20 mouse cellular contexts compared by ENCODE assay signal in genomic region chr1:91101709-91102440, GRCm38 (mm10). TPM values are rescaled to one million over a fixed set of nuclear protein-coding genes. Genes with fewer than 3 reads are reported as not detected.
DNase-seq lines count a peak whose midpoint lies in the region; ATAC-seq and TF ChIP-seq lines count a peak whose summit lies in the region.
"Had no signal": no experiment of that assay in that cellular context is flagged by ENCODE, and none has a peak within 500 bp of the region (broad histone marks: within the 10 kb centered on the region; RNA-seq: fewer than 3 reads in every experiment).

No protein-coding gene starts in this region.

- H3K36me3 ChIP-seq in heart, embryonic 16.5 days (ENCODE audit: control insufficient read depth, insufficient read depth) = peaks cover 51% of the 10 kb centered on the region
- H3K36me3 ChIP-seq in liver, embryonic 14.5 days (replicated peaks; ENCODE audit: control insufficient read depth, insufficient read depth, low read depth) = no peaks in the 10 kb centered on the region; the same call in 1 of the 2 replicates

- TF ChIP-seq POLR2A in brain, embryonic 14.5 days (IDR thresholded peaks at IDR 0.05; ENCODE audit: borderline replicate concordance, extremely low read depth, insufficient read depth, insufficient read length, poor library complexity, severe bottlenecking) = no peak

- peak overlapping the region; percentile 63 for H3K27ac ChIP-seq in heart, embryonic 16.5 days (ENCODE audit: low read length)
- no peak overlapping the region for H3K27ac ChIP-seq in liver, embryonic 14.5 days
- H3K27ac ChIP-seq: hindbrain, embryonic 14.5 days; kidney, postnatal 0 days; layer of hippocampus, adult 2 months; limb, embryonic 15.5 days; midbrain, embryonic 15.5 days had no signal

- 70% methylated on average over 11 of the region's 11 CpGs for WGBS in heart, embryonic 16.5 days
- 62% methylated on average over 11 of the region's 11 CpGs for WGBS in liver, embryonic 14.5 days (ENCODE audit: insufficient replicate concordance)

- H3K4me3 ChIP-seq in heart, embryonic 16.5 days (ENCODE audit: low read length) = no peak overlapping the region
- H3K4me3 ChIP-seq in liver, embryonic 14.5 days (ENCODE audit: insufficient read depth in 1 of 2, low read depth in 2 of 2, low read length in 2 of 2) = no peak overlapping the region
- H3K4me3 ChIP-seq: layer of hippocampus, adult 2 months; limb, embryonic 15.5 days; midbrain, embryonic 15.5 days; myocyte had no signal

- H3K4me2 ChIP-seq in heart, embryonic 16.5 days (ENCODE audit: low read depth, low read length) = no peak overlapping the region
- no peak overlapping the region for H3K4me2 ChIP-seq in liver, embryonic 14.5 days (ENCODE audit: low read depth)
- H3K4me2 ChIP-seq: hindbrain, embryonic 14.5 days; limb, embryonic 15.5 days; midbrain, embryonic 15.5 days had no signal

- no peak for ATAC-seq in heart, embryonic 16.5 days (replicated peaks; ENCODE audit: extremely low read depth, insufficient read depth, low FRiP score)
- ATAC-seq in liver, embryonic 14.5 days (ENCODE audit: insufficient read depth) = peak; percentile 31; the same call in 1 of the 2 replicates
- ATAC-seq: forebrain, embryonic 16.5 days; midbrain, embryonic 15.5 days had no signal

- no peaks in the 10 kb centered on the region for H3K27me3 ChIP-seq in heart, embryonic 16.5 days (ENCODE audit: control insufficient read depth, insufficient read depth, low read length)
- H3K27me3 ChIP-seq in liver, embryonic 14.5 days (ENCODE audit: control insufficient read depth, insufficient read depth, low read length) = no peaks in the 10 kb centered on the region
- H3K27me3 ChIP-seq: limb, embryonic 15.5 days; midbrain, embryonic 15.5 days had no signal

- H3K9me3 ChIP-seq in heart, embryonic 16.5 days (replicated peaks; ENCODE audit: control insufficient read depth, low read length) = no peaks in the 10 kb centered on the region
- H3K9me3 ChIP-seq in liver, embryonic 14.5 days (ENCODE audit: control insufficient read depth, low read length) = no peaks in the 10 kb centered on the region
- H3K9me3 ChIP-seq: limb, embryonic 15.5 days; midbrain, embryonic 15.5 days had no signal

- no peak for DNase-seq in heart, postnatal 4 days
- DNase-seq in lung, adult 18-20 months = peak; percentile 31 to 64
- DNase-seq in lung, postnatal 4 days = no peak
- DNase-seq in brain, embryonic 14.5 days (ENCODE audit: low read depth) = peak; percentile 17
- DNase-seq in liver, embryonic 14.5 days (ENCODE audit: low read depth in 3 of 3, low spot score in 3 of 3) = peak in 1 of 3 experiments; percentile 22
- no peak for DNase-seq in thymus, postnatal 4 days
- DNase-seq: adrenal gland, postnatal 36 days; cerebellum, adult 18-20 months; cerebellum, postnatal 25 days; embryo, embryonic 11 days had no signal

- no peak for TF ChIP-seq CTCF in brain, embryonic 14.5 days (IDR thresholded peaks at IDR 0.05; ENCODE audit: borderline replicate concordance, extremely low read depth, insufficient read depth, insufficient read length)
- TF ChIP-seq CTCF in liver, embryonic 14.5 days (IDR thresholded peaks at IDR 0.05; ENCODE audit: low read depth) = no peak

- H3K9ac ChIP-seq in heart, embryonic 16.5 days (ENCODE audit: low read length) = 0 out of 2 replicates have a peak overlapping the region, but pooled peaks have one; percentile 14
- H3K9ac ChIP-seq in liver, embryonic 14.5 days (replicated peaks) = no peak overlapping the region
- H3K9ac ChIP-seq: hindbrain, embryonic 14.5 days; limb, embryonic 15.5 days; midbrain, embryonic 15.5 days had no signal

- no peak for TF ChIP-seq EP300 in liver, embryonic 14.5 days (IDR thresholded peaks at IDR 0.05; ENCODE audit: low read depth)

- H3K4me1 ChIP-seq in heart, embryonic 16.5 days (ENCODE audit: control insufficient read depth, insufficient read depth, low read length) = peaks cover 30% of the 10 kb centered on the region
- peaks cover 0 to 2% of the 10 kb centered on the region in 2 experiments; a peak in 1 of 4 replicates for H3K4me1 ChIP-seq in liver, embryonic 14.5 days (replicated peaks; ENCODE audit: control insufficient read depth in 2 of 2, insufficient read depth in 2 of 2, low read length in 1 of 2)
- H3K4me1 ChIP-seq: midbrain, embryonic 15.5 days had no signal

RNA-seq across cellular contexts. Expression of gene Rbm44, which starts 43.0 kb away (rescaled TPM):
- 3.2 TPM in 2 replicates for polyA plus RNA-seq in heart, embryonic 16.5 days (2015; fragmentation: Nextera tagmentation; extraction: Ambion mirVana)
- total RNA-seq in heart, postnatal 4 days (2021) = 1 to 10 TPM in 1 of 2 experiments, under 1 TPM in 1; 0.88 to 1.1 TPM
- 0.19 and 0.26 TPM in 2 replicates for polyA plus RNA-seq in brain, embryonic 14.5 days (2012; rRNA removed)
- polyA plus RNA-seq in liver, embryonic 14.5 days (2012; rRNA removed) = 0.31 and 0.95 TPM in 2 replicates
- polyA plus RNA-seq in liver, embryonic 14.5 days (2014; fragmentation: Nextera tagmentation; extraction: Ambion mirVana) = 0.94 and 1.4 TPM in 2 replicates
- total RNA-seq: adrenal gland, postnatal 36 days; layer of hippocampus, adult 2 months; left cerebral cortex, postnatal 36 days had no signal
- polyA plus RNA-seq: C2C12, myocyte had no signal

Comparison
In these comparisons a context has a peak if more than half of its experiments do, and no peak if none do; other contexts are left out.
1. DNase-seq: peak in lung, adult 18-20 months (2 of 2) and brain, embryonic 14.5 days (single experiment); none in heart, postnatal 4 days (single experiment), lung, postnatal 4 days (0 of 2) and thymus, postnatal 4 days (single experiment).